Mouse (Mus musculus) cerebellum, adult (tissue): ENCODE results near the gene Frmd4b.

Experiments
- ATAC-seq: cut with Nextera tagmentation; 2 replicates; pipeline ENCODE4 v1.9.2; 2017; ENCODE audit warnings: mild to moderate bottlenecking, moderate library complexity, mixed read lengths; ENCODE audit not compliant: insufficient number of reproducible peaks, low FRiP score, low TSS enrichment

Frmd4b gene

DNA sequence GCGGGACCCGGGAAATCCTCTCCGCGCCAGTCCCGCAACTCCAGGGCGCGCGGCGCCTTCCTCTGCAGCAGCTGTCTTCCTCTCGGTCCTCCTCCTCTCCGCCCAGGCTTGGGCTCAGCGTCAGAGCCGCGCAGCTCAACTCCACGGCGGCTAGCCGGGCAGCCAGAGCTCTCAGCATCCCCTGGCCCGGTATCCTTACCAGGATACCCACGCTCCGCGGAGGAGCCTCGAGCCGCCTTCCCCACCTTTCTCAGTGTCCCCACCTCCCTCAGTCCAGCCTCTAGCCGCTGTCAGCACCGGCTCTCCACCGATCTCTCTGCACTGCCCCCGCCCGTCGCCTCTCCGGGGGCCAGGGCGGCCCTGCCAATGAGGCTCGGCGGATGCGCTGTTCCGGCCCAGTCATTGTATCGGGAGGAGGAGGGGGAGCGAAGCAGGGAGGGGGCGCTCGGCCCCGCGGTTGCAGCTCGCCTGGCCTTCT, at the start of gene Frmd4b:
Frmd4b (minus strand) TSS at position 276 of the 478 bp plus-strand sequence.
- peak; percentile 82 for ATAC-seq

DNA sequence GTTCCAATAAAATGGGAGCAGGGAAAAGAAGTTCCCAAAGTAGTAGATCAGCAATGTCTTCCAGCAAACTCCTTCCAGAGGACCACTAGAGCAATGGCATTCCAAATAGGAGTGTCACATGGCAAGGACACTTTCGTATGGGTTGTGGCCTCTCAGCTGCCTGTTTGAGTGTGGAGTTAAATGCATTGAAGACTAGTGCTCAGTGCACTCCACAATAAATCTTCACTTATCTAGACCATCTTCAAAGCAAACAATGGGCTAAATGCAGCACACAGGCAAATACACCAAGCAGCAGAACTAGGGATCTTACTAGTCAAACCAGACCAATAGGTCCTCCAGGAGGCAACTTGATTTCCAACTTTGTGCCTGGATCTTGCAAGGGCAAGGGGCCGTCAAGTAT, 49.1 kb upstream of the Frmd4b start:
- ATAC-seq, result no peak

DNA sequence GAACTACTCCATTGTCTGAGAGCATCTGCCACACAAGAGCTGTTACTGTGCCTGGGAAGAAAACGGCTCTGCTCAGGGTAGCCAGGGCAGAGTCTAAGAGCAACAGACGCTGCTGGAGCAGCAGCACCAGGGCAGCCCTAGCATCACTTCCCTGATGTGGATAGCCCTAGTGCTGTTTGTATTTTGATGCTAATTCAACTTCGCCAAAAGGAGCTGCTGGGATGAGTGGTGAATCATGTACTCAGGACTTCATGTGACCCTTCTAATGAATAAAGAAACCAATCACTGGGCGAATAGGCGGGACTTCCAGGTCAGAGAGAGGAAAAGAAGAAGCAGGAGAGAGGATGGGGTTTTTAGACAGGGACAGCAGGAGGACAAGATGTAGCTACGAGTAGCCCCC, 41.6 kb upstream of the Frmd4b start:
- no peak for ATAC-seq

DNA sequence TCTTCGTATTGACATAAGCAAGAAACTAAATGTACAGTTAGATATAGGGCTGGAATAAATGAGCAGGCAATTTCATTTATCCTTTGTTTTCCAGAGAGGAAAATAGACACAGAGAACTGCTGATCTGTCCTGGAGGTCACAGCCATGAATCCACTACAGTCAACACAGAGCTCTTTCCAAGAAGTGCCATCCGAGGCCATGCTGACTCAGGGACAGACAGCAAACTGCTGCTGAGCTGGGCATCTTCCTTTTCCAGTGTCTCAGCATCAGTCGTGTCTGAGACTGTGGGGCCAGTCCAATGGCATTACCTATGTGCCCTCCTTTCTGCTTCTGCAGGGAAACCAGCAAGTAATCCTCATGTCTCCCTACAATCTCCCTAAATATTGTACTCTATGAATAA, 38.6 kb upstream of the Frmd4b start:
- no peak for ATAC-seq

DNA sequence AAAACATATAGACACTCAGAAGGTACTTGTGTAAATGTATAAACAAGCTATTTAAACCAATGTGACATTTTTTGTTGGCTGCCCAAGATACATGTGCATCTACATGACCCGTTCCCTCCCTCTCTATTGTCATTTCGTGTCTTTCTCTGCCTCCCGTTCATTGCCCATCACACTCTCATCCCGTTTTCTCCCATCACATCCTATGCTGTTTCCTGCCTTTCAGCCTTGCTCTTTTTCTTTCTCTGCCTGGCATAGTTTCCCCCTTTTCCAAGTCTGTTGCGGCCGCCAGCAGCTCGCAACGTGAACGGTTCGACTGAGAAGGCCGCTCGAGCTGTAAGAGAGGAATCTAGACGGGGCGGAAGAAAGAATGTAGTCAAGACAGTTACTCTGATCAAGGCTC, 30.2 kb upstream of the Frmd4b start:
- no peak for ATAC-seq

DNA sequence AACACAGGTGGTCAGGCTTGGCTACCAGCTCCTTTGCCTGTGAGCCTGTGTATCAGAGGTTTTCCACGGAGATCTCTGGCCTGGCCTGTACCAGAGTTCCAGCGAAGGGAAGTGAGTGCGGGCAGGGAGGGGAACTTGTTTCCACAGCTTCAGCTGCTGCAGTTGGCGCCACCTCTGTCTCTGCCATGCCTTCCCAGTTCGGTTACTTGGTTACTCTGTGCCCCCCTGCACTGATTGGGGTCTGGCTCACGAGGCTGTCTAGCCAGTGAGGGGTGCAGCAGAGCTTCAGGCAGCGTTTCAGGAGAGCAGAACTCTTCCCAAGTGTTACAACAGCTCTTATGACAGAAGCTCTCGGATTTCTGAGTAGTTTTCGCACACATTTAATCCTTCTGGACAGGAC, 6.0 kb upstream of the Frmd4b start:
- ATAC-seq, result no peak

DNA sequence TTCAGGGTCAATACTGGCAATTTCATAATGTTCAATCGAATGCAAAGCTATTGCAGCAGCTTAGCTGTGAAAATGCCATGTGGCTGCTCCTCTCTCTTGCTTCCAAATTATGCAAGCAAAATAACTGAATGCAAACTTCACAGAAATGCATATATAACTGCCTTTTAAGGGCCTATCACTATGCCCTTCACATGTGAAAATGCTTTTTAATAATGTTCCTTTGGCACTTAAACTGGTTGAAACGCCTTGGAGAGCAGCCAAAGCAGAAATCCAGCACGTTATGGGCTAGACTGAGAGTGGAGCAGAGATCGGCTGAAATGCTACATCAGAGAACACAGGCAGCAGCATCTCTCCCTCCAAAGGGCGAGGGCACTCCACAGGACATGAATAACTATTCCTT, 4.9 kb upstream of the Frmd4b start:
- no peak for ATAC-seq

DNA sequence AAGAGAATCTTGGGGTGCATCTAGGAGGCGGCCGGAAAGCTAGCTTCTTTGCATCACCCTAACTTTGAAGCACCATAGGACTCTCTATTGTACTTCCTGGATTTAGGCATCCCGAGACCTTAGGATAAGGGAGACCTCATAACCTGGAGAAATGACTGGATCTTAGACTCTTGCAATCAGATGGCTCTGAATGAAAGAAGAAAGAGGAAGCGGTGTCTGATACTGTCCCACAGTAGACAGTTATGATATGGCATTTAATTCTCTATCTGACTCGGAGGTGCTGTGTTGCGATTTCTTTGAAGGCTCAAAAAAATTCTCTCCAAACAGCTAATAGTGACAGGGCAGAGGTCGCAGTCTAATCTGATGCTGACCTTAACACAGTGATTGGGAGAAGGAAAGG, 433 bp upstream of the Frmd4b start:
- no peak for ATAC-seq

DNA sequence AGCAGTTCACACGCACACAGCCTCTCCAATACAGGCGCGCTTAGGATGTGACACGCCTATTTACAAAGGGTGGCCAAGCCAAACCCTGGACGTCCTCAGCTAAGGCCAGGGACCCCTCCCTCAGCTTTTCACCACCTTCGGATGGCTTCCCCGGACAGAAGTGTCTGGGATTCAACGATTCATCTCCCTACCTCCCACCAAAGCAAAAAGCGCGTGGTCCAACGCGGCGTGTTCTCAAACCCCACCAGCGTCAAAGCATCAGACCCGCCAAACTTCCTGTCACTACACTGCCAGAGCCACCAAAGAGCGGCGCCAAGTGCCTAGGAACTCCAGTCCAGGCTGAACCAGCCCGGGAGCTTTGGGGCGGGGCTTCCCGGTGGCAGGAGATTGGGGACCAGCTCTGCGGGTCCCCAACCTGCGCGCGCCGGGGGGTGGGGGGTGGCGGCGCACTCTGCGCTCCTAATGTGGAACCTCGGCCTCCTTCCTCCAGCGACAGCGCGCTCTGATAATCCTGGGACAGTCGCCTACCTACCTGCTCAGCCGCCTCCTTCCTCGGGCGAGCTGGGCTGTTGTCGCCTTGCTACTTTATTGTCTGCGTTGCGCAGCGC, 579 bp downstream of the Frmd4b start:
- peak; percentile 42 for ATAC-seq

DNA sequence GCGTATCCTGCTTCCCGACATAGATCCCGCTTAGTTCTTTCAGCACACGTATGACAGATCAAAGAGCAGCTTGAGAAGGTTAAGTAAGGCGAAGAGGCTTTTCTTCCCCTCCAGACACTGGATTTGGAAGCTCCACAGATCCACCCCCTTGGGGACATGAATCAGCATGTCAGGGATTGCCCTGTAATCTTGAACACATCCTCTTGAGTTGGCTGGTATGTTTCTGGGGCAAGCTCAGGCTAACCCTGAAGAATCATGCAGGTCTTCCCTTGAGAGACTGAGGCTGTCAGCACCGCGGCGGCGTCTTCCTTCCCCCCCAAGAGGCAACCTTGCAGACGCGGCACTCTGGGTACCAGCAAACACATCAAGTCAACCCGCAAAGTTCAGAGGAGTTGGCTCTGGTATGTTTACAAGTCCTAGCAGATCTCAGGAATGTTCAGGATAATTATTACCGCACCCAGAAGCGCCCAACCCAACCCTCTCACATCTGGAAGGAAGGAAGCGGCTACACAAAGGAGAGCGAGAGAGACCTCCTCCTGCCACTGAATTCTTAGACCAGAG, 1.4 kb downstream of the Frmd4b start:
- no peak for ATAC-seq

DNA sequence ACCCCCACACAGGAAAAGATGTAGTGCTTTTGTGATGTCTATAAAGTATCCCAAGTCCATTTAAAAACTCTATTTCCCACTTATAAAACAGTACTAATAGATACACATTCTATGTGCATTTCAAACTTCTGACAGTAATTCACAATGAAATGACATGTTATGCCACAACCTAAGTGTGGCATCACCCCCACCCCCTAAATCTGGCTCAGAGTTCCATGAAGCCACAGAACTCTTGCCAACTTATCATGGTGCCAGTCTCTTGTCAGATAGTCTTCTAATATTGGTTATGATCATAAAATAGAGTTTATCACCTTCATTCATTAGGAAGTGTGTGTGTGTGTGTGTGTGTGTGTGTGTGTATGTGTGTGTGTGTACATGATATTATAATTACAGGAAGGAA, 3.2 kb downstream of the Frmd4b start:
- ATAC-seq, result no peak

DNA sequence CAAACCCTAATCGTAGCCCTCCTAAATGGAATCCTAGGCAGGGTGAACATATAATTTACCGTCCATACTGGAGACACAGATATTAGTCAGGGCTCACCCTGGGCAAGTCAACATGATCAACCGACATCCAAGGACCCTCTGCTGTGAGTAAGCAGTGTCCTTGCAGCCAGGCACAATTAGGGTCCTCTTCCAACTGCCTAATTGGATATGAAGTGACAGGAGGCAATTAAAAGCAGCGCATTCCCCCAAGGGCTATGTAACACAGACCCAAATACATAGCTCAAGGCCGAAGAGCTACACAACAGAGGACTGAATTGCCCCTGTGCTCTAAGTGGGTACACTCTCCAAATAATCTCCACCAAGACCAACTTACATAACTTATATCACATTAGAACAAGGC, 4.5 kb downstream of the Frmd4b start:
- no peak for ATAC-seq

DNA sequence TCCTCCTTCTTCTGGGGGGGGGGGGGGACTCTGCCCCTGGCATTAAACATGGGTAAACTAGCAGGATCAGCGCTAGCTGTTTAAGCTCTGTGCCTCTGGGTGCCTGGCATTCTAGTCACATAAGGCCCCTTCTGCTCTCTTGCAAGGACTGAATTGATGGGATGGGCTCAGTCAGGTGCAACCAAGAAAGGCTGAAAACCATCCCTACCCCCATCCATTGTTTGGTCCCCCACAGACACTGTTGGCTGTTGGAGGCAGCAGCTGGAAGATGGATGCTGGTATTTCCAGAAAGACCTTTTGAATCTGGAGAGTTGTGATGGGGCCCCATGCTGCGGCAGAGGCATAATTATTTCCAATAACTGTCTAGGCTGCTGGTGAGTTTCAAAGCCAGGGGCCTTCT, 7.3 kb downstream of the Frmd4b start:
- ATAC-seq, result no peak

DNA sequence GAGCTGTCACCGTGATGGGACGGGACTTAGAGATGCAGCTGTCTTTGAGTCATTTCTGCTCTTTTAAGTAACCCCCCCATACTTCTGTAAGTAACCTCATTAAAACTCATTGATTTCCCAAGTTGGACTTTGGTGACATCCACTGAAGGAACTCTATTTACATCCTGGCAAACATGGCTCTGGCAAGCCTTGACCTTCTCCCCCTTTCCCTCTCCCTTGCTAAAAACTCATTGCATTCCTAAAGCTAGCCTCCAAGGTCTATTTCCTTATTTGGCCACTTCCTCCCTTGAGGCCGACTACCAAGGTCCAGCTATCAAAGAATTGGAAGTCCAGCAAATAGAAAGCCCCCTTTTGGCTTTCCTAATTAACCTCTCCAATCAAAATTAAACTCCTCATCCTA, 9.7 kb downstream of the Frmd4b start:
- ATAC-seq, result no peak

DNA sequence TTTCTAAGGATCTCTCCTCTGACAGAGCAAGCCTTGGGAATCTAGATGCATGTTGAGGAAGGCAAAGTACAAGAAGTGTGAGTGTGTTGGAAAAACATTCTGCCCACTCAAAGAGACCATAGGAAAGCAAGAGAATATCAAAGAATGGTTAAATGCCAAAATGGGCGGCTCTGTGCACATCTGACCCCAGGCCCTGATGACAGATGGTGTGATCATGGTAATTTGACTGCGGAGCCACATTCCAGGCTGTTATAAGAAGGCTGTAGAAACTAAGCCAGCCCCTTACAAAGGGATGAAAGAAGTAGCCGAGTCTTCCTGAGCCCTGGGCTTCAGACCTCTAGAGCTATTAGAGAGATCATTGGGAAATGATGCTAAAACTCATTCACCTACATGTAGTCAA, 22.1 kb downstream of the Frmd4b start:
- ATAC-seq, result no peak

DNA sequence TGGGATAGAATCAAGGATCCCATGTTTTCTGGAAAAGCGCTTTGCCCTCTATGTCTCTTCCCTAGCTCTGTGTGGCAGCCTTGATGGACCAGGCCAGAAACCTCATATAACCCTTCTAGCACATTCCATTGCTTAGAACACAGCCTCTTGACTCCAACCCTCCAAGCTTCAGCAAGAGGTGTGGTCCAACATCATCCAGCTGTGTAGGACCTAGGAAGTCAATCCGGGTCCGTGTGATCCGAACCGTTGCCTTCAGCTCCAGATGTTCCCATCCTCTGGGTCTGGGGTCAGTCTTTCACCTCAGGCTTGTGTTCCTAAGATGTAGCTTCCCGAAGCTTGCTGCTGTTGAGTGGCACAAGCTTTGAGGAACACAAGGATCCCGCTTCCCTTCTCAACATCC, 22.8 kb downstream of the Frmd4b start:
- ATAC-seq, result no peak

DNA sequence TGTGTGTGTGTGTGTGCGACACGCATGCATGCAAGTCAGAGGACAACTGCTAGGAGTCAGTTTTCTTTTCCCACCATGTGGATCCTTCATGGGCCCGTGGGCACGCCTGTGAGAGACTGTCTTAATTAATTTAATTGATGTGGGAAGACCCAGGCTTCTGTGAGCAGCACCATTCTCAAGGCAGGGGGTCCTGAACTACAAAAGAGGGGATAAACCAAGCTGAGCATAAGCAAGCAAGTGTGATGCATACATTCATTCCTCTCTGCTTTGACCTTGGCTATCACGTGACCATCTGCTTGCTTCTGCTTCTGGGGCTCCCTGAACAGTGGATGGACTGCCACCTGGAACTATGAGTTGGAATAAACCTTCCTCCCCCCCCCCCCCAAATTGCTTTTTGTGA, 27.1 kb downstream of the Frmd4b start:
- no peak for ATAC-seq

DNA sequence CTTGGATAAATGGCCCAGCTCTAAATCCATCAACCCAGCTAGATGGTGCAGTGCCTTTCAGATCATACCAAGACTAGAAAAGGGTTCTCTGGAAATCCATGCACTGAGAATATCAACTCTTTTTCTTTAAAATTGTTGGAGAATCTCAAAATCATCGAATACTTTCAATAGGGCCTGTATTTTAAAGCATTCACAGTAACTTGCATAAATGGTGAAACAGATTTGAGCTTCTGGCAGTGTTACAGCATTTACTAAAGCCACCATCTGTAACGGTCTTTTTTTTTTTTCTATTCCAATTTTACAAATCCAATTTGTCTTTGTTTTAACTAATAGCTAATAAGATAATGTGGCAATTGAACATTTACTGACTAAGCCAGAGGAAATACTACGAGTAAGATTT, 27.8 kb downstream of the Frmd4b start:
- no peak for ATAC-seq

DNA sequence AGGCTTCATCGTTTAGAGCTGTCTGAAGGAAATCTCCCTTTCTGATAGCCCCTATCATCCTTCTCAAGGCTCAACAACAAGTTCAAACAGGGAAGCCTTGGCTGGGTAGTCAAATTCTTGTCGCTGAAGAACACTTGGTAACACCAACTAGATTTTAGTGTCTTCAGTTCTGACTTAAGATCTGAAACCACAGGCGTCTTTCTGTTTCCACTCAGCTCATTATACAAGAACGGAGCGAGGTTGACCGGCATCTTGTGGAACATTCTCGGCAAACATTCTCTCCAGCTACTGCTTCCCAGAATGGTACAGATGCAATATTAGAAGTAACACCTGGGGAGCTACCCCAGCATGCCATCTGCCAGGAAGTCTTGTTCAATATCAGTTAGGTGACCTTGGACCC, 28.3 kb downstream of the Frmd4b start:
- ATAC-seq, result no peak

DNA sequence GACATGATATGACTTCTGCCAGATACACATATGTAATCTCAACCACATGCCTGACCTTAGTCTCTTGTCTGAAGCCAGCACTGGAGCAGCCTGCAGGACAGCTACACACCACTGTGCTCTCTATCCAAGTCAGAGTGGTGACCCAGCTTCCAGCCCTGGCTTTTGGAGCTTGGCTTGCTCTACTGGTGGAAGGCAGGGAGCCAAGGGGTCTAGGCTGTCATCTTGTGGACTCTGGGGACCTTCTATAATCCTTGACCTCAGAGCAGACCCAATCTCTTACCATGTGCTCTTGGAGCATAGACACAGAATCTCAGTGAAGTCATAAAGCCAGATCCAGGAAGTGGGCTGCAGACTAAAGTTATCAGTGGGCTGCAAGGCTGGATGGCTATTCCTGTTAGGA, 30.7 kb downstream of the Frmd4b start:
- no peak for ATAC-seq

DNA sequence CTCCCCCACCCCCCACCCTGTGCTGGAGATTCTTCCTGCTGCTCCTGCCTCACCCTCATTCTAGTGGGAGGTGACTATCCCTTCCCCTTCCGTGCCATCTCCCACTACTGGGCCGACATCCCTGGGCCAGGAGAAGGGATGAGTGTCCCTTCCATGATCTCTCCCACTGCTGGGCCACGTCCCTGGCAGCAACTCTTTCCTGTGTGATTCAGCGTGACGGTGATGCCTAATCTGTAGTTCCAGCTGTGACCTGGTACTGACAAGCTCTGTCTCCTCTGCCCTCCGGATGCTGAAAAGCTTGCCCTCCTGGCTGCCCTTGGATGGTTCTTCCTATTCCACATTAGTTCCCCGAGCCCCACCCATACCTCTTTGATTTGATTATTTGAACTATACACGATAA, 31.3 kb downstream of the Frmd4b start:
- ATAC-seq, result no peak

DNA sequence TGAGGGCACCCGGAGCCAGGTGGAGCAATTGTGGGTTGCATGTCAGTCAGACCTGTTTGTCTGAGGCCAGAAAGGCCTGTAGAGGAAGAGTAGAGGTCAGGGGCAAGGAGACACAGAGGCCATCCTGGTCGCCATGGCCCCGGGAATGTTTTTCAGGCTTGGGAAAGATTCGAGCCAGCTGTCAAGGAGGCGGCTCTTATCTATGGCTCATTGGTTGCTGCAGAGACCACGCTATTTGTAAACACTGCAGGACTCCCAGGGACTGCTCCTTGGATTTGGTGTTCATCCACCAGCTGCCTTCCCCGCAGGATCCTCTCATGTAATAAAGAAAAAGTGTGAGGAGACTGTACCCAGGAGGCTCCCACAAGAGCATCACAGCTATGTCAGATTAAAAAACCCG, 34.6 kb downstream of the Frmd4b start:
- ATAC-seq, result no peak

DNA sequence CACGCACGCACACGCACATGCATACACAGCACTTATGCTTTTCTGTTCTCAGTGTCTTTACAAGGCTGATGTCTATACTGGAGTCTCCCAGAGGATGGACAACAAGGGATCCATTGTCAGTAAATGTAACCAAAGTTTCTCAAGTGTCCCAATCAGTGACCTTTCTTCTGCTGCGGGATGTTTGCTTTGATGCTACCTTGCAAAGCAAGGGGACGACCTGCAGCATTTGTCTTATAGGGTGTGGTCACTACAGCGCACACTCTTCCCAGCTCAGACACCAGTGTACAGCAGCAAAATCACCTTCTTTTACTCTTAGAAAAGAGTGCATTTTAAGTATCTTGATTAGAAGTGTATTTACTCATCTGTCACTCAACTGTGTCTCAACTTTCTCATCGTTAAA, 35.4 kb downstream of the Frmd4b start:
- ATAC-seq, result no peak
